Mouse (Mus musculus) right cerebral cortex, adult 18-20 months (tissue): ENCODE data around the gene Gm8300.
"Not testable (repeated sequence)": the region's sequence is repeated elsewhere in the genome, so short reads cannot be mapped to it uniquely, and the experiment has no call there.

Experiments
- DNase-seq: peaks from one replicate; pipeline ENCODE4 v3.0.0; 2022; ENCODE audit warnings: mixed read lengths

Gene Gm8300

DNA sequence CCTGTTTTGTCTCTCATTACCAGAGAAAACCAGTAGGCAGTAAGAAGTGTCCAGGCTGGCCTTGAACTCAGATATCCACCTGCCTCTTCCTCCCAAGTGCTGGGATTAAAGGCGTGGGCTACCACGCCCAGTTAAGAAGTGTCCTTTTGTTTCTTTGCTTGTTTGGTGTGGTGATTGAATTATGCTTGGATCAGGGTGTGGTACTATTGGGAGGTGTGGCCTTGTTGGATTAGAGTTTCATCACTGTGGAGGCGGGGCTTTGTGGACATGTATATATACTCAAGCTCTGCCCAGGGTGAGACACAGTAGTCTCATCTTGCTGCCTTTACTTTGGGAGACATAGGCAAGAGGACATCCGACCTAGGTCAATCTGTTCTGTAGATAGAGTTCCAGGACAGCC lies at the start of gene Gm8300:
Gm8300 (plus strand) TSS at position 301 of the 400 bp plus-strand sequence.
- DNase-seq: not testable (repeated sequence)

DNA sequence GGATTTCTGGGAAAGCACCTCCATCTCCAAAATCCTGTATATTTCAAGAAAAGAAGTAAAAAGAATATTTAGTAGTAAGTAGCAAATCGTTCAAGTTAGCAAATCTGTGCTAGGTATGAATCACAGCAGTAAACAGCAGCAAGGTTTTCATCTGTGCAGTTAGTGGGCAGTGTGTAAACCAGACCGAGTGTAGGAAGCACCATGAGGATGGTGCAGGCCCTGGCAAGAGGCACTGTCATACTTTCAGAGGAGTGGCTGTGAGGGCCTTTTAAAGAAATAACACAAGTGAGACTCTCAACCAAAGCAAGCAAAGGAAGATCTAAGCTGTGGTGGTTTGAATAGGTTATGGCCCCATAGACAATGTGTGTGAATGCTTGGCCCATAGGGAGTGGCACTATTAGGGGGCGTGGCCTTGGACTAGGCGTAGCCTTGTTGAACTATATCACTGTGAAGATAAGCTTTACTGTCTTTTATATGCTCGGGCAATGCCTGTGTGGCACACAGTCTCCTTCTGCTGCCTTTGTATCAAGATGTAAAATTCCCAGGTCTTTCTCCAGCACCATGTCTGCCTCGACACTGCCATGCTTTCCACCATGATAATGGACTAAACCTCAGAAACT lies 49.3 kb upstream of the Gm8300 start:
- no peak for DNase-seq

DNA sequence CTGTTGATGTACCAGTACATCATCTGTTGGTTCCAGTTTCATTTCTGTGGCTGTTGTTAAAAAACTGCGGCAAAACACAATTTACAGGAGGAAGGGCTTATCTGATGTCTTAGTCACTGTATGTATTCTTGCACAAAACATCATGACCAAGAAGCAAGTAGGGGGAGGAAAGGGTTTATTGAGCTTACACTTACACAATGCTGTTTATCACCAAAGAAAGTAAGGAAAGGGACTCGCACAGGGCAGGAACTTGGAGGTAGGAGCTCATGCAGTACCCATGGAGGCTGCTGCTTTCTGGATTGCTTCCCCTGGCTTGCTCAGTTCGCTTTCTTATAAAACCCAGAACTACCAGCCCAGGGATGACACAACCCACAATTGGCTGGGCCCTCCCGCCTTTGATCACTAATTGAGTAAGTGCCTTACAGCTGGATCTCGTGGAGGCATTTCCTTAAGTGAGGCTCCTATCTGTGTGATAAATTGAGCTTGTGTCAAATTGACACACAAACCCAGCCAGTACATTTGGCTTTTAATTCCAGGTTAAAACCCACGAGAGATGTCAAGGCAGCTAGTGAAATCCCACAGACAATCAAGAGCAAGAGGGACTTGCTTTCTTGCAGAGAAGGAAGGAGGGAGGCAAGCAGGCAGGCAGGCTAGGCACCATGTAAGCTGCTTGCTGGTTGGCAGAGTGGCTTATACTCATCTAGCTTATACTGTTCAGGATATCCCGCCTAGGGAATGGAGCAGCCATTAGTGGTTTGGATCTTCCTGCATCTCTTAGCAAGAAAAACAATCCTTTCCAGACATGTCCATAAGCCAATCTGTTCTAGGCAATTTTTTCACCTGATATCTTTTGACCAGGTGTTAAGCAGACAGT lies 43.6 kb upstream of the Gm8300 start:
- DNase-seq: no peak

DNA sequence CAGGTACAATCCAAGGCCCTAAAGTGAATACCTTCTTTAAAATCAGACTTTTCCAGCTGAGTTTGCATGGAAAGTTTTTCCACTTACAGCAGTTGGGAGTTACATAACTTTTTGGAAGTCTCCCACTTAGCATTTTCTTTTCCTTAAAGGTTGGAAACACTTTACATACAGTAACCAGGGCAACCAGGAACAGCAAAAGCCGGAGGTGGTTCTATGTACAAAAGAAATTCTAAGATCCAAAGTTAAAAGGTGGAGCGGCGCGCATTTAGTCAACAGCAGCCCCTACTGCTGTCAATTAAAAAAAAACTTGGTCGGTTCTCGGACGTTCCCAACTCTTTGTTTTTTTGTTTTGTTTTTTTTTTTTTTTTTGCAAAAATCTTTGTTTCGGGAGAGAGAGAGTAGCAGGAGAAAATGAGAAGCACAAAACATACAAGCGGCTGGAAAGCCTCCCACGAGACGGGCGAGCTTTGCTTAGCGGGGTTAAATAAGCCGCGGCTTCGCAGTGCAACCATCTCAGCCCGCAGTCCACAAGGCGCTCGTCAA lies 42.6 kb upstream of the Gm8300 start:
- peak; percentile 52 for DNase-seq

DNA sequence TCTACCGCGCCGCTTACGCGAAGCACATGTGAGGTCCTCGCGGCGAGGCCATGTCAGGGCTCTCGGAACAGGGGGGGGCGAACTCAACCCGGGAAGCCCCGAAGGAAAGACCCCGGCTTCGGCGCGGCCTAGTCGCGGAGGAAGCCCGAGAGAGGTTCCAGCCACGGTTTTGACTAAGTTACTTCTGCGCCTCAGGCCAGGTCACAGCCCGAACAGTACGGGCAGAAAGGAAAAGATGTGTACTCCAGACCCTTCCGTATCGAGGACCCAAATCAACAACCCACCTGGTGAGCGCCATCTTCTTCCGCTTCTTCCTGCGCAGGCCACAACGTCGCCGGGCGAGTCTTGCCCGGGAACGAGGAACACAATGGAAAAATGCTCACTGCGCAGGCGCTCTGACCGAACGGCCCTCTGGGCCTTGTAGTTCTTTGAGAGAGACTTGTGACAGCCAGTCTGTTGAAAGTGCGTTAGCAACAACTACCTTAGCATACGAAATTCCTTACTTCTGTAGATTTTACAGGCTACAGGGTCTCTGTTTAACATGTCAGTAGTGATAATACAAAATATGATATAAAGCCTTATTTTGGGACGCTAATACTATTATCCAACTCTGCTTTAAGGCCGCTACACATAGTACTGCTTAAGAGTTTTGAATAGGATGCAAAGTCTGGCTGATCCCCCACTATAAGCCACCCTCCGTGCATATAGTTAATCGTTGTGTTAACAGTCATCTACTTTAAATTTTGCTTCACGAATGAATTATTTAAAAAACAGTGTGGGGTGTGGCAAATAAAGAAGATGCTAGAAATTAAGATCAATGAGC lies 41.9 kb upstream of the Gm8300 start, which contains the start of gene Snw1:
Snw1 (minus strand) TSS at position 311 of the 823 bp plus-strand sequence.
- peak; percentile 97 for DNase-seq

DNA sequence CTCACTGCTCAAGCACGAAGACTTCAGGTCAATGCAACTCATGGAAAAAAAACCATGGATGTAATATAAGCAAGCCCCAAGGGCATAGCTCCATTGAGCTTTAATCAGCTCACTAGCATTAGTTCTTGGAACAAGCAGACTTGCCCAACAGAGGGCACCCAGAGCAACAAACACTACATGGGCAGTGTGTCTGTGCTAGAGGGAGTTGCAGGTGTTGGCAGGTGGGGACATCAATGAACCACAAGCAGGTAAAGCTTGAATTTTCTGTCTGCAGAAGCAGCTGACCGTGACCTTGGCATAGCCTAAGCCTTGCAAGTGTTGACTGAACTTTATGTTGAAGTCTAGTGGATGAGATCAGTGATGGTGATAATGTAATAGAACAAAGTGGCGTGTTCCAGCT lies 39.4 kb upstream of the Gm8300 start:
- no peak for DNase-seq

DNA sequence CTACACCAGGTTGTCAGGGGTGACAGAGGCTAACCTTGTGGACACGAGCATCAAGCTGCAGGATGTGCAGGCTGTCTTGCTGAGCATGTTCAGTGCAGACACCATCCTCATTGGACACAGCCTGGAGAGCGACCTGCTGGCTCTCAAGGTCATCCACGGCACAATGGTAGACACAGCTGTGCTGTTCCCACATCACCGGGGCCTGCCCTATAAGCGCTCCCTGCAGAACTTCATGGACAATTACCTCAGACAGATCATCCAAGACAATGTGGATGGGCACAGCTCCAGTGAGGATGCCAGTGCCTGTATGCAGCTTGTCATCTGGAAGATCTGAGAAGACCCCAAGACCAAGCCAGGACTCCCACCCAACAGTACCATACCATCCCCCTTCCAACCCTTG lies 31.6 kb upstream of the Gm8300 start:
- not testable (repeated sequence) for DNase-seq

DNA sequence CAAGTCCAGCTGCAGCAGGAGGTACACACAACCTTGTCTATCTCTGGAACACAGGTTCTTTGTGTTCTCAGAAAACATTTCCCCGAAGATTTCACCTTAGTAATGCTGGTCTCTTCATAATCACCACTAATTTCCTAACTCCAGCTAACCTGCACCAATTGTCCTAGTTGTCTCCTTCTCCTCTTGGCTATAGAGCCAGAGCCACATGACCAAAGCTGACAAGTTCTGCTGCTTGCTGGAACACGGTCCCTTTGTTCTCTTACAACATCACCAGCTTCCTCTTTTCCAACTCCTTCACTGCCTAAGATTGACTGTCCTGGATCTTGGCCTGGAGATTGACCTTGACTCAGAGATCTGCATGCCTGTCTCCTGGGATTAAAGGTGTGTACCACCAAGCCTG lies 25.4 kb upstream of the Gm8300 start:
- DNase-seq: not testable (repeated sequence)

DNA sequence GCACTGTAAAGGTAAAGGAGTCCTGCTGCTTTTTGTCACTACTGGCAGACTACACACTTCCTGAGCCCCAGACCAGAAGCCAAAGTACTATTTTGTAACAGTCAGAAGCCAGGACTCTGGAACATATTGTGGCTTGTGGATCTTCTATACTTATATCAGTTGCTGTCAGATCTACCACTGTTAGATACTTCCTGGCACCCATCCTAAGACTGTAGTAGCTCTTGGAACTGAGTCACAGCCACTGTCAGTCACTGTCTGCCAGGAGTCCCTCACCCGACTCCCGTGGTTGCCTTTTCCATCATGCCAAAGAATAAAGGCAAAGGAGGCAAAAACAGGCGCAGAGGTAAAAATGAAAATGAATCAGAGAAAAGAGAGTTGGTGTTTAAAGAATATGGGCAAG lies 19.7 kb upstream of the Gm8300 start, which contains the start of gene Gm5788:
Gm5788 (plus strand) TSS at position 301 of the 400 bp plus-strand sequence.
- DNase-seq: not testable (repeated sequence)

DNA sequence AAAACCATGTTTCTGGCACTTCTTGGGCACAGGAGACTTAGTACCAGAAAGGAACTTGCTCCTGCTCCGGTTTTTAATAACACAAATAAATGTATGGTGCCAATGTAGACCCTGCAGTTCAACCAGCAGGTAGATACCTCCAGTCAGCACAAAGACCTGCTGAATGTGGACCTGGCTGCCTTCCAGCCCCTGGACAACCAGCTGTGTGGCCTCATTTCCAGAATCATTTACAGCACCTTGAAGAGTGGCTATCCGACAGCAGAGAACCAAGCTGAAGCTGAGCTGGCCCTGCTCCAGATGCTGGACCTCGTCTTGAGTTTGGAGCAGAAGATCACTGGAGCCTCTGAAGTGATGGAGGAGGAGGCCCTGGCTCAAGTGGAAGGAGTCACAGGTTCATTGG lies 5.5 kb downstream of the Gm8300 start:
- DNase-seq: not testable (repeated sequence)

DNA sequence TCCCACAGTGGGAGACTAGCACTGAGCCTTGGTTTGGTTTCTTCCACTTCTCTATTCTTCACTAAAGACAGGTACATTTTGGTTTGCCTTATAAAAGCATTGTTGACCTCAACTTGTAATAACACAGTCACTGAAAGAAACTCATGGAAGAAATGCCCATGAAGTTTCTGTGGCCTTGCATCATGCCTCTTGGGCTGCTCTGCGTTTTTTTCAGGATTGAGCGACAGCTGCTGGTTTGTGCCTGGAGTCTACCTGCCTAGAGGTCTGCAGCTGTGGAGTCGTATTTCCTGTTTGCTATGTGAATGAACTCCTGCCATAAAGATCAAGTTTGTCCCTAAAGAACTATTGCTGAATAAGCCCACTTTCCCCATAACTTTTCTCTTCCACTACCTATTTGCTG lies 29.8 kb downstream of the Gm8300 start:
- no peak for DNase-seq

DNA sequence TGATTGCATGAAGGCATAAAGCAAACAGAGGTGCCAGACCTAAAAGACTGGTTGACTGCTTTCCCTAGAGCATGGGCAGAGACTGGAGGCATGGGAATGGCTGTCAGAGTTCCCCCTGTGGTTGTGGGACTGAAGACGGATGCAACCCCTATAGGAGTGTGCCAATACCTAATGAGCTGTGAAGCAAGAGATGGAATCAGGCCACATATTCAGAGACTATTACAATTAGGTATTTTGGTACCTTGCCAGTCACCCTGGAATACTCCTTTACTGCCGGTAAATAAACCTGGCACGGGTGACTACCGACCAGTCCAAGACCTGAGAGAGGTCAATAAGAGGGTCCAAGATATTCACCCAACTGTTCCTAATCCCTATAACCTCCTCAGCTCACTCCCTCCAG lies 36.5 kb downstream of the Gm8300 start:
- DNase-seq: not testable (repeated sequence)
